Mouse (Mus musculus) midbrain, embryonic 16.5 days (tissue): ENCODE data around the gene Ppp1r14b. TPM values are rescaled to one million over a fixed set of nuclear protein-coding genes. Genes with fewer than 3 reads are reported as not detected.
A peak's percentile ranks its signal among the peaks of the same experiment; 100 is the strongest.
"Not testable (repeated sequence)": the region's sequence is repeated elsewhere in the genome, so short reads cannot be mapped to it uniquely, and the experiment has no call there.

Source experiments
- ATAC-seq: fragments of 200-750 bp; cut with Nextera tagmentation; 2 replicates; pipeline ENCODE4 v1.8.0; 2017; ENCODE audit warnings: moderate TSS enrichment
- H3K27ac ChIP-seq: fragments of 300-500 bp; sonication (generic); 2 replicates; pipeline ENCODE4 v1.5.1; 2014; ENCODE audit warnings: mild to moderate bottlenecking, low read length, mixed read lengths
- H3K27me3 ChIP-seq: fragments of 300-500 bp; sonication (generic); 2 replicates; pipeline ENCODE4 v1.6.1; 2014; ENCODE audit warnings: low read depth, low read length, mixed read lengths; ENCODE audit not compliant: control insufficient read depth, insufficient read depth
- H3K36me3 ChIP-seq: fragments of 300-500 bp; sonication (generic); 2 replicates; pipeline ENCODE4 v1.6.1; 2014; ENCODE audit warnings: mild to moderate bottlenecking, low read length, moderate library complexity, mixed read lengths; ENCODE audit not compliant: control insufficient read depth, insufficient read depth
- H3K4me1 ChIP-seq: fragments of 300-500 bp; sonication (generic); 2 replicates; pipeline ENCODE4 v1.6.1; 2014; ENCODE audit warnings: mild to moderate bottlenecking, low read length, mixed read lengths; ENCODE audit not compliant: control insufficient read depth, insufficient read depth
- H3K4me2 ChIP-seq: fragments of 300-500 bp; sonication (generic); 2 replicates; pipeline ENCODE4 v1.6.1; 2014; ENCODE audit warnings: mild to moderate bottlenecking, low read length, mixed read lengths
- H3K4me3 ChIP-seq: fragments of 300-500 bp; sonication (generic); 2 replicates; pipeline ENCODE4 v1.5.1; 2014; ENCODE audit warnings: low read depth, mild to moderate bottlenecking, low read length, moderate library complexity, mixed read lengths
- H3K9ac ChIP-seq: fragments of 300-500 bp; sonication (generic); 2 replicates; pipeline ENCODE4 v1.6.1; 2014; ENCODE audit warnings: low read depth, low read length, mixed read lengths
- H3K9me3 ChIP-seq: fragments of 300-500 bp; sonication (generic); replicated peaks from 2 replicates; pipeline ENCODE4 v1.6.1; 2014; ENCODE audit warnings: mild to moderate bottlenecking, low read length, mixed read lengths; ENCODE audit not compliant: control insufficient read depth, poor library complexity, severe bottlenecking
- WGBS: fragments of 180-500 bp; shearing (Covaris S2); extraction: QIAGEN DNeasy Blood & Tissue Kit; methylation state at CpG from one replicate; pipeline ENCODE4 v1.1.7; 2014; 5-methylcytosine and 5-hydroxymethylcytosine counted together
- polyA plus RNA-seq: library from polyadenylated mRNA; unstranded; fragments of >200 nt; fragmentation: Nextera tagmentation; extraction: Ambion mirVana; gene quantifications from 2 replicates; pipeline ENCODE4 v1.2.1, GENCODE M21; 2015

Gene Ppp1r14b
- polyA plus RNA-seq, 1 experiment from 2014 or later: 111 TPM

DNA sequence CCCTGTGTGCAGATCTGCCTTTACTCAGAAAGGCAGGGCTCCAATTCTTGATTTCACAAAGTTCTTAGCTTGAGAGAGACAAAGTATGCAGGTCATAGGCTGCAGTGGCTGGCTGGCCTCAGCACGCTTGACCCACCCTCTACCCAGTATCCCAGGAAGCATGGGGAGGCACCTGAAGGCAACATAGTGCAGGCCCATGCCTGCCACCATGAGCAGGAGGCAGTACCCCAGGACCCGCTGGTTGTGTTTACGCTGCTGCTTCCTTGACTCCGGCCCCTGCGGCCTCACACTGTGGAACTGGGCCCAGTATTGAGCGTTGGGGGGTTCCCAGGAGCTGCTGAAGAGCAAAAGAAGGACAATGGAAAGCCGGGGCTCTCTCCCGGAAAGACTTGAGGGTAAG is 14.5 kb downstream of the Ppp1r14b start:
- H3K27me3 ChIP-seq: no peaks in the 10 kb centered on the region
- H3K27ac ChIP-seq: no peak overlapping the region
- peaks cover 4% of the 10 kb centered on the region for H3K36me3 ChIP-seq
- 85% methylated on average over 8 of the region's 8 CpGs for WGBS
- ATAC-seq: no peak
- H3K9me3 ChIP-seq: no peaks in the 10 kb centered on the region
- no peak overlapping the region for H3K9ac ChIP-seq
- peaks cover 24% of the 10 kb centered on the region; the same call in 1 of the 2 replicates for H3K4me1 ChIP-seq
- no peak overlapping the region for H3K4me3 ChIP-seq
- H3K4me2 ChIP-seq: no peak overlapping the region

DNA sequence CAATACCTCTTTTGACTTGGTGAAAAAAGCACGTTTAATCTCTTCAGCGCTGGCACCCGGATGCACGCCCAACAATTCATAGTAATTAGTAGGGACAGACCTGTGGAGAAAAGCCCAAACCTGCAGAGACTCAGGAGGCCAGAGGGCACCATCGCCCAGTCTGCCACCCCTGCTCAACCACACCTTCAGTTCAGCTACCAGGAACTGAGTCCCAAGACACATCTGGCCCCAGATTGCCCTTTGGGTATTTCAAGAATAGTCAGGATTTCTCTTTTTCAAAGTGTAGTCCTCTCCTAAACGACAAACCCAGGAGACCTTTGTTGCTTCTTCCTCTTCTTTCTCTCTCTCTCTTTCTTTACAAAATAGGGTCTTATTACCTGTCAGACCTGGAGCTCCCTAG is 15.9 kb downstream of the Ppp1r14b start:
- Histone ChIP-seq H3K36me3 (no peaks in the 10 kb centered on the region), H3K27me3 (no peaks in the 10 kb centered on the region), H3K9me3 (no peaks in the 10 kb centered on the region), H3K9ac (no peak overlapping the region), H3K4me3 (no peak overlapping the region), H3K4me1 (peaks cover 38% of the 10 kb centered on the region), H3K27ac (no peak overlapping the region), H3K4me2 (no peak overlapping the region)
- 89% methylated on average over 6 of the region's 6 CpGs for WGBS
- ATAC-seq: no peak

DNA sequence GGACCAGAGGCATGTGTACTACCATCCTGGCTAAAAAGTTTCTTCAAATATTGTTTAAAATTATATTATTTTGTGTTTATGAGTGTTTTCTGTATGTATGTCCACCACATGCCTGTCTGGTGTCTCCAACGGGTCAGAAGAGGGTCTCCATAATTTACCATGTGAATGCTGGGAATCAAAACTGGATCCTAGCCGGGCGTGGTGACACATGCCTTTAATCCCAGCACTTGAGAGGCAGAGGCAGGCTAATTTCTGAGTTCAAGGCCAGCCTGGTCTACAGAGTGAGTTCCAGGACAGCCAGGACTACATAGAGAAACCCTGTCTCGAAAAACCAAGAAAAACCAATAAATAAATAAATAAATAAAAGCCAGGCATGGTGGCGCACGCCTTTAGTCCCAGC is 16.4 kb downstream of the Ppp1r14b start:
- H3K9ac ChIP-seq, H3K4me3 ChIP-seq, H3K4me2 ChIP-seq, ATAC-seq, H3K9me3 ChIP-seq, H3K36me3 ChIP-seq, H3K27ac ChIP-seq, H3K27me3 ChIP-seq: not testable (repeated sequence)
- peaks cover 38% of the 10 kb centered on the region for H3K4me1 ChIP-seq
- 95% methylated on average over 6 of the region's 6 CpGs for WGBS

DNA sequence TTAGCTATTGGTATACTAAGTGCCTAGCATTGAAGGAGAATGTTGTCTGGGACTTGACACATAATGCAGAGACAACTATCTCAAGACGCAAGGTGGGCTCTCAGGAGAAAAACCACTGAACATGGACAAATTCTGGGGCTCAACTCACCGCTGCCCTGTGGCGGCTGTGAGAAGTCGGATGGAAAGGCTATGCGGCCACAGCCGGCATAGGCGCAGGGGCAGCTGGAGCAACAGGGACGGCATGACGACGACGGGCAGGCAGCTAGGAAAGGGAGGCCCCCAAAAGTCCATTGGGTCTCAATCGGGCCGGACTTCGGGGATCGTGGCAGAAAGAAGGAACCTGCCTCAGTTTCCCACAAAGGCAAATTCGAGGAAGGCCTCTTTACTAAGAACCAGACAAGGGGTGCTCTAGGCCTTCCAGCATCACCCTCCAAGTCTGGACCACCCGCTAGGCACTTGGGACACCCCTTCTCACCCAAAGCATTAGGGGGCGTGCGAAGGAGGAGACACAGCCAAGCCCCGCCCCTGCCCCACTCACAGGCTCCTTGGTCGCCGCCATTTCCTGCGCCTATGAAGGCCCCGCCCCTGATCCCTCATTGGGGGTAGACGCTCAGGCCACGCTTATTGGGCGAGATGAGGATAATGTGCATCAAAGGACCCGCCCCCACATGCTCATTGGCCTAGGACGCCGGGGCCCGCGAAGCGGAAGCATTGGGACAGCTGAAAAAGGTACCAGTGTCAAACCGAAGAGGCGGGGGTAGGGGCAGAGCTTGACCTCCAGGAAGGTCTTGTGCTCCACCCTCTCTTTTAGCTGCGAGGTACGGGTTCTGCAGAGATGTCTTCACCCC is 17.5 kb downstream of the Ppp1r14b start, which contains the start of gene Dnajc4:
Dnajc4 (minus strand) TSS at position 562 of the 848 bp plus-strand sequence.
- Histone ChIP-seq H3K27me3 (no peaks in the 10 kb centered on the region), H3K4me1 (peaks cover 41% of the 10 kb centered on the region), H3K27ac (peak within 1 kb of the TSS; percentile 40; the same call in 1 of the 2 replicates), H3K9me3 (no peaks in the 10 kb centered on the region), H3K9ac (peak within 1 kb of the TSS; percentile 49), H3K4me3 (peak within 1 kb of the TSS; percentile 44), H3K36me3 (no peaks in the 10 kb centered on the region), H3K4me2 (peak within 1 kb of the TSS; percentile 84)
- peak; percentile 93 for ATAC-seq
- 1% methylated on average over 37 of the region's 37 CpGs for WGBS

DNA sequence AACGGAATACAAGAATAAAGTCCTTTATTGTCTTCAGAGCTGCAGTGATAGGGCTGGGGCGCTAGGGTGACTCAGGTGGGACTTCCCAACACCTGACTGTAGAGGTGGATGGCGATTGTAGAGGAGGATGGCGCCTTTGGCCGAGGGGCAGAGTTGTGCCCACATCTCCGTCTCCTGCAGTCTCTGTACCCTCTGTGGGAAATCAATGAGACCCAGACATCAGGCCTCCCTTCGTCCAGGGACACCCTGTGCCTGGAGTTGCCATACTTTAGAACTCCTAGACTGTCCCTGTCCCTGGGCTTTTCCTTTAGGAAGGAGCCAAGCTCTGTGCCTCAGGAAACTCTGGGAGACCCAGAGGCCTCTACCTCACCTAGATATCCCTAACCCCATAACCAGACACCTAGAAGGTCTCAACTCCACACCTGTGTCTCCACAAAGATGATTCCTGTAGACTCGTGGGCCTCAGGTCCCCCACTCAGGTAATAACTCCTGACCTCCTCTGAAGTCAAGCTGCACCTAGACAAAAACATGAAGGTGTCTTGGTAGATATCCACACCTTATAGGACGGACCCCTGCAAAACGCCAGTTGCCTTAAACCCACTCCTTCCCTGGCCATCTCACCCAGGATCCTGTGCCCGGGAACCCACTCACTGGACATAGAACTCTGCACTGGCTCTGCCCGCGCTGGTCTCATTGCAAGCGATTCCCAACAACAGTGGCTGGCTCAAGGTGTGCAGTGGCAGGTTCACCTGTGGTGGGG is 18.4 kb downstream of the Ppp1r14b start:
- Histone ChIP-seq H3K4me3 (peak overlapping the region; percentile 44), H3K36me3 (no peaks in the 10 kb centered on the region), H3K9me3 (no peaks in the 10 kb centered on the region), H3K4me2 (peak overlapping the region; percentile 84), H3K9ac (peak overlapping the region; percentile 49), H3K27ac (no peak overlapping the region), H3K27me3 (no peaks in the 10 kb centered on the region), H3K4me1 (peaks cover 40% of the 10 kb centered on the region)
- 61% methylated on average over 14 of the region's 14 CpGs for WGBS
- peak; percentile 21 for ATAC-seq

DNA sequence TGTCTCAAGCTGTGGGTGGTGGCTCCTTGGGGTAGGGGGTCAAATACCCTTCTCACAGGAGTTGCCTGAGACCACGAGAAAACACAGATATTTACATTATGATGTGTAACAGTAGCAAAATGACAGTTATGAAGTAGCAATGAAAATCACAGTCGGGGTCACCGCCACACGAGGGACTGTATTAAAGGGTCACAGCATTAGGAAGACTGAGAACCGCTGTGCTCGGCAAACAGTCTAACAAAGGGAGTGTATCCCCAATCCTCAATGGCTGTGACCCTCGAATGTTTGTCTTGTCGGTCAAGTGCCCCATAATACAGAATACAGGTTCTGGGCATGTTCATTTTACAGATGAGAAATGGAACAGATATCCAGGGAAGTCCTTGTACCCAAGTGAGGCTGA is 19.2 kb downstream of the Ppp1r14b start:
- no peak overlapping the region for H3K9ac ChIP-seq
- no peak overlapping the region for H3K27ac ChIP-seq
- H3K9me3 ChIP-seq: no peaks in the 10 kb centered on the region
- H3K36me3 ChIP-seq: no peaks in the 10 kb centered on the region
- H3K4me3 ChIP-seq: no peak overlapping the region
- H3K4me2 ChIP-seq: no peak overlapping the region
- no peaks in the 10 kb centered on the region for H3K27me3 ChIP-seq
- peaks cover 37% of the 10 kb centered on the region for H3K4me1 ChIP-seq
- 90% methylated on average over 8 of the region's 8 CpGs for WGBS
- no peak for ATAC-seq

DNA sequence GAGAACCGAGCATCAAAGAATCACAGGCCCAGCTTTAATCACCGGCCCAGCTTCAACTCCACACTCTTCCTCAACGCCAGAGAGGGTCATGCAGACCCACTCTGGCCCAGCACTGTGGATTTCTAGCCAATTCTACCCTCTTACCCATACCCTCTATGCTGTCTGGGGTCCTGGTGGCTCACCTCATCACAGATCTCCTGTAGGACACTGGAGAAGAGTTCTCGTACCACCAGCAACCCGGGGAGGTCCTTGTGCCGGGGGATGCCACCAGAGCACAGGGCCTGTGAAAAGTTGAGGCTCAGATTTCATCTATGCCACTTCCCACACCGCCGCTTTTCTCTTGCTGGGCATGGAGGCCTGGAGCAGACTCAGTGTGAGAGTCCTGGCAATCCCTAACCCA is 19.7 kb downstream of the Ppp1r14b start:
- Histone ChIP-seq H3K9me3 (no peaks in the 10 kb centered on the region), H3K4me3 (no peak overlapping the region), H3K27me3 (no peaks in the 10 kb centered on the region), H3K9ac (peak overlapping the region; percentile 58), H3K4me2 (no peak overlapping the region; the same call in 1 of the 2 replicates), H3K27ac (no peak overlapping the region), H3K36me3 (peaks cover 4% of the 10 kb centered on the region; the same call in 1 of the 2 replicates), H3K4me1 (peaks cover 37% of the 10 kb centered on the region)
- no peak for ATAC-seq
- 88% methylated on average over 8 of the region's 8 CpGs for WGBS

DNA sequence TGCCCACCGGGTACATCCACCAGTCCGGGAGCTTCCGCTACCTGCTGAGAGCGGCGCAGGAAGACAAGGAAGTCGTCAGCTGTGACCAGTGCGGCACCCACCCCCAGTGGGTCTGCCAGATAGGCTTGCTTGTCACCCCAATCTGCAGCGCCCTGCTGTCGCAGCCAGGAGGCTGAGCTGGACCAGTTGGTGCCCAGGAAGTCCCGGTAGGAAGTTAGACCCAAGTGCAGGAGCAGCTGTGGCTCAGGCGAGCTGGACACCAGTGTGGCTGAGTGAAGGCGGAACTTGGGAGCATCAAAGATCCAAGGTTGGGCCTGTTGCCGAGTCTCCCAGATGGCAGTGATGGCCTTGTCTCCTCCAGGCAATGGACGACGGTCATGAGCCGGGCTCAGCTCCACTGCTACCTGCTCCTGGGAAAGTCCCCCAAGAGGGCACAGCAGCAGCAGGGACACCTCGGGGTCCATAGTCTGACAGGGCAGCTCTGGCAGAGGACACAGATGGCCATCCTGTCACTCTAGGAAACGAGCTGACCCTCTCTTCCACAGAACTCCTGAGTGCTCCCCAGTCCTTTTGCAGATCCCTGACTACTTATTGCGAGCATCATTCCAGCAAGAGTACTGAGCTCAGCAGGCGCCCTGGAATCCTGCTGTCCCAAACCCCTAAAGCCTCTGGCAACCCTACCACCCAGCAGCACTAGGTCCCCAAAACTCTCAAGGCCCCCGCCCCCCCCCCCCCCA is 20.7 kb downstream of the Ppp1r14b start:
- Histone ChIP-seq H3K9me3 (no peaks in the 10 kb centered on the region; the same call in 1 of the 2 replicates), H3K4me3 (peak overlapping the region; percentile 45), H3K4me1 (peaks cover 37% of the 10 kb centered on the region), H3K4me2 (peak overlapping the region; percentile 71), H3K27ac (no peak overlapping the region), H3K9ac (peak overlapping the region; percentile 58), H3K27me3 (no peaks in the 10 kb centered on the region), H3K36me3 (peaks cover 10% of the 10 kb centered on the region)
- ATAC-seq: no peak
- 48% methylated on average over 20 of the region's 21 CpGs for WGBS
